Mouse (Mus musculus): Measurements from ENCODE around the gene Cytl1.

Gene Cytl1

DNA sequence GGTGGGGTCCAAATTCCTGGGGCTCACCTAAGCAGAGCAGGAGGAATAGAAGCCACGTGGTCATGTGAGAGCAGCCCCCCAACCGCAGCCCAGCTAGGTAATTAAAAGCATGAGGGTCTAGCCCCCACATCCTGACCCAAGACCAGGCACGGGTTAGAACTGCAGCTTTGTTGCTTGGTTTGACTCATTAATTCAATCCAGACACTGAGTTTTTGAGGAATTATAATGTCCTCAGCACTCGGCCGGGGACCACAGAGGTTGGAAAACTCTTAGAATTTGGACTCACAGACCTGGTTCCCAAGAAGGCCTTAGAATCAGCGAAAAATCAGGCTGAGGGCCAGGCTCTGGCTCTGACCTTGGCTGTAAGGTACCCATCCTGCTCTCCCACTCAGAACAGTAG lies 35.6 kb downstream of the Cytl1 start:
- no peak for DNase-seq

DNA sequence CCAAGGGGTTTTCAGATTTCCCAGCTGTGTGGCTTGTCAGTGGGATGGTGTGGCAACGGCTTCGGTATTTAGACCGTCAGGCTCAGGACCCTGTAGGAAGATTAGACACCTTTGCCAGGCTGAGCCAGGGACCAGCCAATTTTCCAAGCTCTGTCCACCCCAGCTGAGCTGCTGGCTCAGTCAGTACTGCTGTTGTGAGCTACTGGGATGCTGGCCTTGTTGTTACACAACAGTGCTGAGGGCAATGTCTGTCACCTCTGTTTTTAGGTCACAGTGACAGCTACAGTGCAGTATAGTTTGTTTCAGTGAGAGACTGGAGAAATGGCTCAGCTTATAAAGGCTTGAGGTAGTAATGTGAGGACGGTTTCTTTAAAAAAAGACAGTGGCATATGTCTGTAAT lies 38.7 kb downstream of the Cytl1 start:
- DNase-seq, result no peak

DNA sequence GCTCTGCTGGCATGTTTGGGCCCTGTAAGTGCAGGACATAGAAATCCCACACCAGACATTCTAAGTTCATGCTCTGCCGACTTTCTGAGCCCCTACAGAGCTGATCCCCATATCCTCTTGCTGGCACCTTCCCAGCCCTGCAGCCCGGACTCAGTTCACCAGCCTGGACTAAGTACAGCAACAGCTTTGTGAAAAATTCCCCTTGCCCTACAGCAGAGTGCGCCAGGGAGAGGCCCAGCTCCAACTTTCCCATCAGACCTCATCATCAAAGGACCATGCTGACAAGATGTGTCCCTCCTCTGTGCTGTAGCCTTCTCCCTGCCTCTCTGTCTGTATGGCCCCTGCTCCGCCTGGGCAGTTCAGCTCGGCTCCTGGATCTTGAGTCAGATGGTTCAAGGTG lies 40.4 kb downstream of the Cytl1 start:
- no peak for DNase-seq

DNA sequence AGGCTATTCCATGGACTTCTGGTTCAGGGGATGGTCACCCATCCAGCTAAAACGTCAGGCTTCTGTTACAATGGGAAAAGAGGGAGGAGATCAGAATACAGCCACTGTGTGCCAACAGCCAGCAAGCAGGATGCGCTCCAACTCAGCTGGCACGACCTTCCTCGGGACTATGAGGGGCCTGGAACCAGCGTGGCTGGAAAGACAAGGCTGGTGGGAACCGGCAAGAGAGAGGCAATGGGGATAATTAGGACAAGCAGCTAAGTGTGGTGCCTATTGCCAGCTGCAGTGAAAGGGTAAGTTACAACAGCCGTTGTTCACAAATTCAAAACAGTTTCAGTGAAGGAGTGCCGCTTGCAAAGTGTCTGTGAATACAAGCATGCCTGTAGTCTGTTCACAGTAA lies 48.0 kb downstream of the Cytl1 start:
- no peak for DNase-seq

DNA sequence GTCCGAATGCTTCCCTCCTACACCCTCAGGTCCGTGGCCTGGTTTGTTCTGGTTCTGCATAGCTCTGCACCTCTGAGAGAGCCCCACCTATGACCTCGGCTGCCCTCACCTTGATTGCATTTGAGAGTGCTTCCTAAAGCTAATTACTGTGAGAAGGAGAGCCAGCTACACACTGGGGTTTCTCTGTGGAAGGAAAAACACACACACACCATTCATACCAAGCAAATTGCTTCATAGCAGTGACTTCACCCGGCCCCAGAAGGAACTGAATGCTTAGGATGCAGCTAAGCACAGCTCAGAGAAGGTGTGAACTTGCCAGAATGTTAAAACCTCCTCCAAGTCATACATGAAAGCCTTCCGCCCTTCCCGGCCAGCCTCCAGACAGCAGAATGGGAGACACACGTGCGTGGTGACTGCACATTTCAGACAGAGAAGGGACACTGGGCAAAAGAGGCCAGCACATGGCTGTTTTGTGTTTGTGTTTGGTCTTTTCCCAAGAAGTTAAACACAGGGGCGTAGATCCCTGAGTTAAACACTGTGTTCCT lies 49.6 kb downstream of the Cytl1 start:
- no peak for DNase-seq
